Mouse (Mus musculus): ENCODE results near the gene Spaca4. TPM values are rescaled to one million over a fixed set of nuclear protein-coding genes. Genes with fewer than 3 reads are reported as not detected.

Gene Spaca4
- total and polyA plus RNA-seq, 3 experiments, result 0.38 TPM; not detected in 2

DNA sequence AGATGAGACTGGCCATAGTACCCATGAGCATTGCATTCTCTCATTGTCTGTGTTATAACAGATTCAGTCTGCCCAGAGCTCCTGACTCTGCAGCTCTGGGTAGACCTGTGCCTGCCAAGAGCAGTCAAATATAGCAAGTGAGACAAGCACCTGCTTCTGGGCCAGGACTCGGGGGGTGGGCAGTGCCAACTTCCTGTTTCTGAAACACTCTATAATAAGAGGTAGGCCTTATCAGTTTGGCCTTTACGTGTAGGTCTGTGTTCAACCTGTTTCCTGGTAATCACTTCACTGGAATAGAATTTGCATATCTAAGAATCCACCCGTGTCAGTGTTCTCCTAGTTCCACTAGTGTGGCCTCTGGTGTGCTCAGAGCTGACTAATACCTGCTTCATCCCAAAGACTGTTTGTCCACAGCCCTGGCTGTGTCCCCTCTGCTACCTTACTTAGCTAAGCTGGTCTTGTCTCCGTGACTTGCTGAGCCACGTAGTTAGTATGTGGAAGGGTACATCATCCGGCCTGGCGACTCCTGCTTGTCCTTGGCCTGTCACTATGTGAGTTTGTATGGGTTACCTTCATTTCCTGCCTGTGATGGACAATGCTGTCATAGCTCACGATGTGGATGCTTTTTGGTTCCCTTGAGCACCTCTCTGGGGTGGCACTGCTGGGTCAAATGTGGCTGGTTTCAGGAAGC lies 44.4 kb downstream of the Spaca4 start (continued):
- TF ChIP-seq MXI1 (IDR thresholded peaks at IDR 0.05; ENCODE audit: low read depth, low read length), result peak; percentile 39; the same call in 1 of the 2 replicates
- TF ChIP-seq MAFK (IDR thresholded peaks at IDR 0.05; ENCODE audit: borderline replicate concordance, low read depth, low read length), result no peak
- TF ChIP-seq TCF12 (IDR thresholded peaks at IDR 0.05; ENCODE audit: low read depth, low read length), result peak; percentile 43; the same call in 1 of the 2 replicates
- no peak for TF ChIP-seq POLR2AphosphoS2 (IDR thresholded peaks at IDR 0.05; ENCODE audit: low read length)
- no peak for TF ChIP-seq CHD2 (IDR thresholded peaks at IDR 0.05; ENCODE audit: low read length)
- no peak for TF ChIP-seq ZC3H11A (IDR thresholded peaks at IDR 0.05; ENCODE audit: low read depth, low read length)
- 0 out of 2 replicates have a peak, but pooled peaks have one; percentile 37 for TF ChIP-seq USF1 (IDR thresholded peaks at IDR 0.05; ENCODE audit: low read depth, low read length)
- no peak for TF ChIP-seq TBP (IDR thresholded peaks at IDR 0.05; ENCODE audit: low read depth, low read length)
- peak; percentile 55; the same call in 1 of the 2 replicates for TF ChIP-seq RCOR1 (IDR thresholded peaks at IDR 0.05; ENCODE audit: low read depth, low read length)
- TF ChIP-seq GABPA (IDR thresholded peaks at IDR 0.05; ENCODE audit: low read depth, low read length), result no peak
- no peak for TF ChIP-seq POLR2A (IDR thresholded peaks at IDR 0.05; ENCODE audit: control insufficient read depth in 1 of 2, insufficient read depth in 1 of 2, low read depth in 1 of 2, low read length in 2 of 2, poor library complexity in 1 of 2)
- no peak for TF ChIP-seq BHLHE40 (IDR thresholded peaks at IDR 0.05; ENCODE audit: borderline replicate concordance, low read depth, low read length)
- TF ChIP-seq MEF2A (IDR thresholded peaks at IDR 0.05; ENCODE audit: extremely low read depth, insufficient replicate concordance, low read depth, low read length, poor library complexity, severe bottlenecking), result no peak

DNA sequence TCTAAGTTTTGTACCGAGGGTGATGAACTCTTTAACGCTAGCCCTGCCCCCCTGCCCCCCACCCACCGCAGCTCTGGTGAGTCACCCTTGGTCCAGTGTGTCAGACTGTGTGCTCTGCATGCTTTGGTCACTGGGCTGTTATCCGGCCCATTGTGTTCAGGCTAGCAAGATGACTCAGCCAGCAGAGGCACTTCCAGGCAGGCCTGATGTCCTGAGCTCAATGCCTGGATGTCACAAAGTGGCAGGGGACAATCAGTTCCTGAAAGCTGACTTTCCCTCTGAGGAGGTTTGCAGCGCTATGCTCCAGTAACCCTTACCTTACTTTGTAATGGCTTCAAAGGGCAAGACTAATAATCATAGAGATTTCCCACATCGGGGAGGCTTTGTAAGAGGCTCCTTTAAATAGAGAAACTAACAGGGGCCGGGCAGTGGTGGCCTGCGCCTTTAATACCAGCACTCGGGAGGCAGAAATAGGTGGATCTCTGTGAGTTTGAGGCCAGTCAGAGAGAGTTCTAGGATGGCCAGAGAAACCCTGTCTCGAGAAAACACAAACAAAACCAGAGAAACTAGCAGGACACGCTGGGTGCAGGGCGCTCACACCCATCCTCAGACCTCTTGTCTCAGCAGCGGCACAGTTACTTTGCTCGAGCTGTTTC lies 45.5 kb downstream of the Spaca4 start:
- DNase-seq (ENCODE audit: low read depth, low spot score), result no peak
- no peak overlapping the region for H3K9ac ChIP-seq (ENCODE audit: control insufficient read depth, low read depth, low read length, poor library complexity, severe bottlenecking)
- no peak overlapping the region for H3K4me3 ChIP-seq (ENCODE audit: control insufficient read depth in 1 of 2, insufficient read depth in 1 of 2, low read depth in 2 of 2, low read length in 2 of 2)
- TF ChIP-seq ZKSCAN1 (IDR thresholded peaks at IDR 0.05; ENCODE audit: low read depth, low read length), result no peak
- no peak for TF ChIP-seq EP300 (IDR thresholded peaks at IDR 0.05; ENCODE audit: low read depth in 1 of 2, low read length in 2 of 2)
- no peak for TF ChIP-seq TCF12 (IDR thresholded peaks at IDR 0.05; ENCODE audit: low read depth, low read length)
- no peaks in the 10 kb centered on the region for H3K79me2 ChIP-seq (ENCODE audit: control insufficient read depth, insufficient read depth, low read length, poor library complexity)
- peaks cover 13 to 20% of the 10 kb centered on the region in 2 experiments for H3K4me1 ChIP-seq (ENCODE audit: control insufficient read depth in 1 of 2, insufficient read depth in 2 of 2, low read length in 2 of 2)
- no peaks in the 10 kb centered on the region for H3K9me3 ChIP-seq (replicated peaks; ENCODE audit: insufficient read depth, low read length)
- no peak overlapping the region for H3K27ac ChIP-seq (ENCODE audit: control insufficient read depth, low read depth, low read length)
- peaks cover 0 to 17% of the 10 kb centered on the region in 2 experiments; a peak in 2 of 4 replicates for H3K36me3 ChIP-seq (ENCODE audit: control insufficient read depth in 1 of 2, insufficient read depth in 2 of 2, low read length in 2 of 2)
- H3K27me3 ChIP-seq (ENCODE audit: control insufficient read depth in 1 of 2, insufficient read depth in 2 of 2, low read length in 2 of 2), result peaks cover 0 to 1% of the 10 kb centered on the region in 2 experiments; a peak in 2 of 4 replicates

DNA sequence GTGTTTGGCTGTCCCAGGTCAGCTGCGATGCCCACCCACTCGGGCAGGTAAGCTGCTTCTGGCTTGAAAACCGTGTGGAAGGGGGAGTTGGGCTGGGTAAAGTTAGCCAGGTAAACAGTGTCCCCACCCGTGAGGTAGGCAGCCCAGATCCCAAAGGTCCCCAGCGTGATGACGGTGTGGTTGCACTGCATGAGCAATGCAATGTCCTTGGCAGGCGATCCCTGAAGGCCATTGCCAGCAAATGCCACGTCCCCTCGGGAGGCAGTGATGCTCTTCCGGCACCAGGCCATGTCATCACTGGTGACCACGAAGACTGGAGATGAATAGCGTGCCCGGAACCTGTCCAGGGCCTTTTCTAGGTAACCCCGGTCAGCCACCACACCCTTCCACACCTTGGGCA lies 47.1 kb downstream of the Spaca4 start:
- Histone ChIP-seq H3K27ac (ENCODE audit: control insufficient read depth, low read depth, low read length) (no peak overlapping the region), H3K9me3 (replicated peaks; ENCODE audit: insufficient read depth, low read length) (no peaks in the 10 kb centered on the region), H3K4me1 (ENCODE audit: control insufficient read depth in 1 of 2, insufficient read depth in 2 of 2, low read length in 2 of 2) (peaks cover 13 to 20% of the 10 kb centered on the region in 2 experiments), H3K79me2 (ENCODE audit: control insufficient read depth, insufficient read depth, low read length, poor library complexity) (no peaks in the 10 kb centered on the region), H3K36me3 (ENCODE audit: control insufficient read depth in 1 of 2, insufficient read depth in 2 of 2, low read length in 2 of 2) (peaks cover 0 to 17% of the 10 kb centered on the region in 2 experiments; a peak in 2 of 4 replicates), H3K4me3 (ENCODE audit: control insufficient read depth in 1 of 2, insufficient read depth in 1 of 2, low read depth in 2 of 2, low read length in 2 of 2) (no peak overlapping the region), H3K27me3 (ENCODE audit: control insufficient read depth in 1 of 2, insufficient read depth in 2 of 2, low read length in 2 of 2) (peaks cover 0 to 1% of the 10 kb centered on the region in 2 experiments; a peak in 1 of 4 replicates), H3K9ac (ENCODE audit: control insufficient read depth, low read depth, low read length, poor library complexity, severe bottlenecking) (no peak overlapping the region)
- TF ChIP-seq USF1 (IDR thresholded peaks at IDR 0.05; ENCODE audit: low read depth, low read length) (no peak), ZKSCAN1 (IDR thresholded peaks at IDR 0.05; ENCODE audit: low read depth, low read length) (no peak), EP300 (IDR thresholded peaks at IDR 0.05; ENCODE audit: low read depth in 1 of 2, low read length in 2 of 2) (no peak), RCOR1 (IDR thresholded peaks at IDR 0.05; ENCODE audit: low read depth, low read length) (no peak), SMC3 (IDR thresholded peaks at IDR 0.05; ENCODE audit: low read depth, low read length) (no peak), USF2 (IDR thresholded peaks at IDR 0.05; ENCODE audit: borderline replicate concordance in 1 of 2, insufficient read depth in 1 of 2, low read depth in 1 of 2, low read length in 2 of 2) (no peak)
- no peak for DNase-seq (ENCODE audit: low read depth, low spot score)

Measured in MEL (cell line).